Mouse (Mus musculus) lung, adult 18-20 months (tissue): Measurements from ENCODE around the gene Tmem269.

Experiments
- DNase-seq, 2 experiments: peaks; one replicate each; pipeline ENCODE4 v3.0.0; 2022; ENCODE audit warnings: mixed read lengths in 2 of 2

Gene Tmem269

DNA sequence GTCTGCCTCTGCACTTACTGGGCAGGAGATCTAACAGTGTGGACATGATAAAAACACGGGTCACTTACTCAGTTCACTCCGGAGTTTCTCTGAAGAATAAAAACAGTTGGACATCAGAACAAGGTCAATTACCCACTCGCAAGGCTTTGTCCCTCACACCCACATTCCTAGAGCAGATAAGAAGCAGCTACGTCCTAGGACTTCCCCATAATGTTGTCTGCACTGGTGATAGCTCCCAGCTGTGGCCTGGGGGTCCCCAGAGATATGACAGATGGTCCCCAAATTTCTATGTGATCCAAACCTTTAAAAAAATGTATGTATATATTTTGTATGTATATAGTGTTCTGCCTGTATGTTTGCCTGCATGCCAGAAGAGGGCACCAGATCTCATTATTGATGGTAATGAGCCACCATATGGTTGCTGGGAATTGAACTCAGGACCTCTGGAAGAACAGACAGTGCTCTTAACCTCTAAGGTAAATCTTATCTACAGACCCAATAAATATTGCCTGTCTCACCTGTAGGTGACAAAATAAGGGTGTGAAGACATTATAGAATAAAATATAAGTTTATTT lies 37.8 kb downstream of the Tmem269 start:
- no peak for DNase-seq

GRCm38 (mm10) chr4:119178331-119178730 lies 39.7 kb downstream of the Tmem269 start:
- peak in 1 of 2 experiments; percentile 20 for DNase-seq

GRCm38 (mm10) chr4:119177702-119178101 lies 40.3 kb downstream of the Tmem269 start:
- DNase-seq = peak; percentile 24 to 31

DNA sequence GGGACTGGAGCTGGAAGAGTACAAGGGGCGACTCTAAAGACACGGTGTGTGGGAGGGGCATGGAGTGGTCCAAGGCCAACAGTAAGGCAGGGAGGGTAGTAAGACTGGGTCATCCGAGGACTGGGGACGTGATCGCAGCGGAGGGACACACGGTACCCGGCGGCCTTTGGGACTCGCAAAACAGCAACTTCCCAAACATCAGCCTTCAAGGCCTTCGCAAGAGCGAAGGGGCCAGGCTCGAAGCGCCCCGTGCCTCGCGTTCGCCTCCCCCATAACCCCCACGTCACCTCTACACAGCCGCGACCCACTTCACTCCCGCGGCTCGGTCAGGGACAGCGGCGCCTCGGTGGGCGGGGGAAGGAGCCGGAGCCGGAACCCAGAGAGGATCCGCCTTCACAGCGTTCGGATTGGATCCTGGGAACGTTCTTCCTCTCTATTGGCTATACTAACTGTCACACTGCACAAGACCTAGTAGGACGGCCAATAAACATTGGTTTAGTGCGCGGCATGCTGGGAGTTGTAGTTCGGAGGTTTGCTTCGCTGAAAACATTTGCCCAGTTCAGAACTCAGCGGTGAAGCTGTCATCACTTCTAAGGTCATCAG lies 44.1 kb downstream of the Tmem269 start, which contains the start of gene Zfp691:
Zfp691 (minus strand) TSS at position 345 of the 603 bp plus-strand sequence.
- peak; percentile 97 to 98 for DNase-seq

- no peak for DNase-seq
Observed at GRCm38 (mm10) chr4:119172919-119173650, 44.9 kb downstream of the Tmem269 start.

DNA sequence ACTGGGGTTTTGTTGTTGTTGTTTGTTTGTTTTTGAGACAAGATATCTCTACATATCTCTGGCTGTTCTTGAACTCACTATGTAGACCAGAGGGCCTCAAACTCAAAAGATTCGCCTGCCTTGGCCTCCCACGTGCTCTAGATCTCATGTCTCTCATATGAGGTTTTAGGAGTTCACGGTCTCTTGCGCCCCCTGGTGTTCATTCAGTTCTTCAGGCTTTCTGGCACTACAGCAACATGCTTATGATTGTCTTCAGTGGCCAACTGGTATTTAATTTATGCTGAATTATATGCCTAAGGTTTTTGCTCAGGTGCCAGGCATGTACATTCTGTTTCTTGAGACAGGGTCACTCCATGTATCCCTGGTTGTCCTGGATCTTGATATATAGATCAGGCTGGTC lies 50.4 kb downstream of the Tmem269 start:
- peak; percentile 75 to 83 for DNase-seq

DNA sequence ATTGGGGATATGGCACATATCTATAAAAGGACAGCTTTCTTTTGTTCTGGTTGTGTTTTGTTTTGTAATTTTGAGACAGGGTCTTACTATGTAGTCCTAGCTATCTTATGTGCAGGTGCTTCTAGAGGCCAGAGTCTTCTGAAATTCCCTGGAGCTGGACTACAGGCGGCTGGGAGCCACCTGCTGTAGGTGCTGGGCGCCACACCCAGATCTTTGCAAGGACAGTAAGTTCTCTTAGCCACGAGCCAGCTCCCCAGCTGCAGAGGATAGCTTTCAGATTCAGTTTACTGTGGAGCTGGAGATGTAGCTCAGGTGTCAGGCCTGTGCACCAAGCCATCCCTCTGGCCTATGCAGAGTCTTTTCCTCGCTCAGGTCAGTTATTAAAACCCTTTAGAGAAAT lies 50.9 kb downstream of the Tmem269 start:
- no peak for DNase-seq

DNA sequence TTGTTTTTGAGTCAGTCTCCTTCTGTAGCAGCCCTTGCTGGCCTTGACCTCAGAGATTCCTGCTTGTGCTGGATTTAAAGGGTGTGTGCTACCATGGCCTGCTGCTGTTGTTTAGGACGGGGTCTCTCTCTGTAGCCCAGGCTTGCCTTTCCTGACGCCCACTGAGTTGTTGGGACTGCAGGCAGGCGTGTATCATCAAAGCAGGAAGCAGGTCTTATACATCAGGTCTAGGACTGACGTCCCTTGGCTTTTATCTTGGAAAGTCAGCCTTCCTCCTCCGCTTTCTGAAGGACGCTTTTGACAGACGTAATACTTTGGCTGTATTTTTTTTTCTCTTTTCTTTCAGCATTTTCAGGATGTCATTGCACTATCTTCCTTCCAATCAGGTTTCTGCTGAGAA lies 52.1 kb downstream of the Tmem269 start:
- DNase-seq = no peak

- no peak for DNase-seq
Observed at GRCm38 (mm10) chr4:119162990-119163389, 55.0 kb downstream of the Tmem269 start.

- no peak for DNase-seq
Observed at GRCm38 (mm10) chr4:119161358-119161757, 56.7 kb downstream of the Tmem269 start.

- peak in 1 of 2 experiments; percentile 47 for DNase-seq
Observed at GRCm38 (mm10) chr4:119157891-119158290, 60.1 kb downstream of the Tmem269 start.

GRCm38 (mm10) chr4:119157186-119157585 lies 60.8 kb downstream of the Tmem269 start:
- DNase-seq = peak; percentile 54 to 64
